Comparison of ENCODE assay signal across 14 mouse cellular contexts in the genomic region with DNA sequence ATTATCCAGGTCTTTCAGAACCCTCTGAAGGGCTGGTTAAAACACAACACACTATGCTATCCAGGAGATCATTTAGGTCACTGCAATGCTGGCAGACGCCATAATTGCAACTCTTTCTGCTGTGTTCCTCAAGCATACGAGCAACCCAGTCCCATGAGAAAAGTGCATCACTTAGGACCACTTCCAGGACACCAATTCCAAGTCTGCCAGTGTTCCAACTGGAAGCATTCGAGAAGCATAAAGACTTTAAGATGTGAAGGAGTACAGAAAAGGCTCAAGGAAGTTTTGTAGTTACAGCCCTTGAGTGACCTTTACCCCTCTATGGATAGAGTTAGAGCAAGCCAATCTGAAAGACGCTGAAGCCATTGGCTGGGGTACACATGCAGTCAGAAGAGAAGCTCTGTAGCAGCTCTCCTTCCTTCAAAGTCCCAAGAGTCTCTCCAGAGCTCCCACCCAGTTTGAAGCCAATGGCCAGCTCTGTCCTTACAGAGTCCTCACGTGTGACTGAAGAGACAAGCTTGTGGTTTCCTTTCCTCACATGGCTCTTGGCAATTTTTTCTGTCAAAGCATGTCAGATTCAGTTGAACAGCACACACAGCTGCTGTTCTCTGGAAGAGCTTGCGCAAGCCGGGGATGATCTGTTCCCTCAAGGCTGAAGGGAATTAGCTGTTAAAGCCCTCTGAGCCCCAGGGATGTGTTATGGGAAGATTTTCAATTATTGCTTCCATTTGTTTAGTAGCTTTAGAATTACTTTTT. TPM values are rescaled to one million over a fixed set of nuclear protein-coding genes. Genes with fewer than 3 reads are reported as not detected.
DNase-seq lines count a peak whose midpoint lies in the region; ATAC-seq lines count a peak whose summit lies in the region.
"Had no signal": no experiment of that assay in that cellular context is flagged by ENCODE, and none has a peak within 500 bp of the region (broad histone marks: within the 10 kb centered on the region; RNA-seq: fewer than 3 reads in every experiment).

No protein-coding gene starts in this region.

- H3K36me3 ChIP-seq in limb, embryonic 11.5 days (ENCODE audit: control insufficient read depth, insufficient read depth, low read length): no peaks in the 10 kb centered on the region
- no peaks in the 10 kb centered on the region for H3K36me3 ChIP-seq in forebrain, embryonic 12.5 days (replicated peaks)
- no peaks in the 10 kb centered on the region for H3K36me3 ChIP-seq in forebrain, embryonic 14.5 days (ENCODE audit: control insufficient read depth, insufficient read depth, low read length)

- H3K9ac ChIP-seq in limb, embryonic 11.5 days (ENCODE audit: low read length): no peak overlapping the region
- H3K9ac ChIP-seq in forebrain, embryonic 12.5 days: no peak overlapping the region
- H3K9ac ChIP-seq in forebrain, embryonic 14.5 days (ENCODE audit: low read length): no peak overlapping the region
- H3K9ac ChIP-seq: forebrain, postnatal 0 days had no signal

- no peak for ATAC-seq in limb, embryonic 11.5 days (ENCODE audit: insufficient number of reproducible peaks, low FRiP score, low TSS enrichment, low read depth)
- ATAC-seq in frontal cortex, adult (ENCODE audit: low TSS enrichment): no peak
- no peak for ATAC-seq in forebrain, embryonic 12.5 days (ENCODE audit: low FRiP score)
- ATAC-seq in forebrain, embryonic 14.5 days: no peak
- ATAC-seq: forebrain, postnatal 0 days; hindbrain, embryonic 16.5 days had no signal

- no peak overlapping the region for H3K27ac ChIP-seq in limb, embryonic 11.5 days (replicated peaks; ENCODE audit: low read depth, low read length)
- no peak overlapping the region for H3K27ac ChIP-seq in forebrain, embryonic 12.5 days
- H3K27ac ChIP-seq in forebrain, embryonic 14.5 days (ENCODE audit: low read depth, low read length): no peak overlapping the region

- H3K4me1 ChIP-seq in limb, embryonic 11.5 days (ENCODE audit: control insufficient read depth, insufficient read depth, low read length): no peaks in the 10 kb centered on the region
- H3K4me1 ChIP-seq in forebrain, embryonic 12.5 days: no peaks in the 10 kb centered on the region
- H3K4me1 ChIP-seq in forebrain, embryonic 14.5 days (ENCODE audit: control insufficient read depth, insufficient read depth, low read length): no peaks in the 10 kb centered on the region

- no peaks in the 10 kb centered on the region for H3K27me3 ChIP-seq in limb, embryonic 11.5 days (ENCODE audit: control insufficient read depth, insufficient read depth, low read length)
- H3K27me3 ChIP-seq in forebrain, embryonic 12.5 days: no peaks in the 10 kb centered on the region
- H3K27me3 ChIP-seq in forebrain, embryonic 14.5 days (replicated peaks; ENCODE audit: control insufficient read depth, insufficient read depth, low read length): no peaks in the 10 kb centered on the region

- 75% methylated on average over 7 of the region's 7 CpGs for WGBS in limb, embryonic 11.5 days
- WGBS in forebrain, embryonic 12.5 days: 73% methylated on average over 7 of the region's 7 CpGs
- WGBS in forebrain, embryonic 14.5 days: 80% methylated on average over 7 of the region's 7 CpGs

- no peak overlapping the region for H3K4me3 ChIP-seq in limb, embryonic 11.5 days (ENCODE audit: low read depth, low read length)
- no peak overlapping the region for H3K4me3 ChIP-seq in forebrain, embryonic 12.5 days (replicated peaks)
- H3K4me3 ChIP-seq in forebrain, embryonic 14.5 days (ENCODE audit: low read depth, low read length): no peak overlapping the region

- H3K4me2 ChIP-seq in limb, embryonic 11.5 days (ENCODE audit: low read depth, severe bottlenecking): no peak overlapping the region
- no peak overlapping the region for H3K4me2 ChIP-seq in forebrain, embryonic 12.5 days
- H3K4me2 ChIP-seq in forebrain, embryonic 14.5 days (ENCODE audit: low read length): no peak overlapping the region

- DNase-seq in adrenal gland, adult (ENCODE audit: inconsistent age in 2 of 2, low spot score in 1 of 2): peak; percentile 58 to 79
- no peak for DNase-seq in adrenal gland, postnatal 4 days (ENCODE audit: low spot score in 2 of 2)
- peak; percentile 32 for DNase-seq in urinary bladder, postnatal 14 days (ENCODE audit: low spot score)
- DNase-seq in urinary bladder, postnatal 10 days (ENCODE audit: low spot score): no peak
- DNase-seq in limb, embryonic 11.5 days (ENCODE audit: low spot score): peak; percentile 13
- no peak for DNase-seq in forebrain, embryonic 14.5 days (ENCODE audit: low spot score)
- DNase-seq: cerebellum, postnatal 36 days; forebrain, postnatal 0 days had no signal

- H3K9me3 ChIP-seq in limb, embryonic 11.5 days (ENCODE audit: control insufficient read depth, low read length): no peaks in the 10 kb centered on the region
- no peaks in the 10 kb centered on the region for H3K9me3 ChIP-seq in forebrain, embryonic 12.5 days
- no peaks in the 10 kb centered on the region for H3K9me3 ChIP-seq in forebrain, embryonic 14.5 days (replicated peaks; ENCODE audit: control insufficient read depth, low read length)

RNA-seq across cellular contexts. Expression of a gene that starts 56.5 kb away (rescaled TPM):
- not detected for total RNA-seq in adrenal gland, postnatal 4 days (2021)
- not detected in 2 replicates for polyA plus RNA-seq in limb, embryonic 11.5 days (2014; fragmentation: Nextera tagmentation; extraction: Ambion mirVana)
- polyA plus RNA-seq in forebrain, embryonic 12.5 days (2016; fragmentation: Nextera tagmentation; extraction: Ambion mirVana): not detected in 2 replicates
- not detected in 2 replicates for polyA plus RNA-seq in forebrain, embryonic 14.5 days (2014; fragmentation: Nextera tagmentation; extraction: Ambion mirVana)
- total RNA-seq: forebrain, postnatal 0 days; layer of hippocampus, postnatal 14 days; neutrophil, adult 5-6 weeks had no signal
- polyA plus RNA-seq: forebrain, postnatal 0 days; hindbrain, embryonic 16.5 days; liver, embryonic 16.5 days had no signal

Comparison
In these comparisons a context has a peak if more than half of its experiments do, and no peak if none do; other contexts are left out.
1. DNase-seq: peak in adrenal gland, adult (2 of 2), urinary bladder, postnatal 14 days (single experiment) and limb, embryonic 11.5 days (single experiment); none in adrenal gland, postnatal 4 days (0 of 2), urinary bladder, postnatal 10 days (single experiment) and forebrain, embryonic 14.5 days (single experiment).